Mouse (Mus musculus): ENCODE data around the gene Cmss1.

Cmss1 gene

DNA sequence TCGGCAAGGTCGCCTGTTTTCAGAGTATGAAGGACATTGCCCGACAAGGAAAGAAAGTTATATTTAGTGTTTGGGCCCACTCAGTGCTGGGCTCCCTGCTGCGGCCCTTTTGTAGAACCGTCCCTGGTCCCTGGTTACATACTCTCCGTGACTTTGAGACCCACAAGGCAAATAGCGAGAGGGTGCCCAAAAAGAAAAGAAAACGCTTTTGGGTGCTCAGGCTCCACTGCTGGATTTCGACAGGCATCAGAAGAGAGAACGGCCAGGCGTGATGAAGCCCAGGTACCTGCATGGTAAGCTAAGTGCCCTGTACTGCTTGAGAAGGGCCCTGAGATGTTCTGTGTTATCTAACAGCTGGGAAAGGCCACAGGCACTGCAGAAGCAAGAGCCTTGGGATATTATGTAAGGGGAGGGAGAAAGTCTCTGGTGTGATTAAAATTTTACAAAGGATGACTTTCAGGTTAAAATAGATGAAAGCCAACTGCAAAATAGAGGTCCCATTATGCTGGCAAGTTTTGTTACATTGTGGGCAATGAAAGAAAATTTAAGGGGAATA lies 253.4 kb downstream of the Cmss1 start:
- DNase-seq (ENCODE audit: inconsistent age in 2 of 2, low spot score in 1 of 2): peak in 1 of 2 experiments; percentile 81

DNA sequence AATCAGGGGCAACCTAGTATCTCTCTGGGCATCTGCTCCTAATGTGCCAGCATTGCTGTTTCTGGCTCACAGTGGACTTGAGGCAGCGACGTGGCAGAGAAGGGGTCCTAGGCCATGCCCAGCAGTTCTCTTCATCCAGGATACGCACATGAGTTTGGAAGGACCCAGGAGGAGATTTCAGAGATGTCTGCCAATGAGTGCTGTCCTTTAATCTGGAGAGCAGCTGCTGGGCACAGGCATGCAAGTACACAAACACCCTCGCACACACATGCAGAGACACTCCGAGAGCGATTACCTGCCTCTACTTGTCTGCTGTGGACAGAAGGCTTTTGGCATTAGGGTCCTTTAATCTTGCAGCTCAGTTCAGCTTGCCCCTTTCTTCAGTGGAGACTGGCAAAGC lies 253.9 kb downstream of the Cmss1 start, which contains the start of gene Filip1l:
TSS of gene Filip1l (plus strand) at position 343 of the 400 bp plus-strand sequence.
- no peak for DNase-seq (ENCODE audit: inconsistent age in 2 of 2, low spot score in 1 of 2)

DNA sequence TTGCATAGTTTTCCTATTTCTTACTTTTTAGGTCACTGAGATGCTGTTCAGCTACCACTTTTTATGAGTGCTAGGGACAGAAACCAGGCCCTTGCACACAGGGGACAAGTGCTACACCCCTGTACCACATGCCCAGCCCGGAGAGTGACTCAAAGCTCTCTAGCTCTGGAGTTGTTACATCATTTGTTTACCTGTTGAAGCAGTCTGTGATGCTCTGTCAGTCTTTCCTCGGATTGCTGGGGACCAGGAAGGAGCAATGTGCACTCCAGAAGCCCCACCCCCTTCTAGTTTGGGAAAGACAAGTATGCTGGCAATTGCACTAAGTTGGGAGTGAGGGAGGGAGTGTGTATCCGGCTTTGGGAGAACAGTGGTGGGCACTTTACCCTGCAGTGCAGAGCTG lies 257.0 kb downstream of the Cmss1 start:
- DNase-seq (ENCODE audit: inconsistent age in 2 of 2, low spot score in 1 of 2): peak in 1 of 2 experiments; percentile 49

DNA sequence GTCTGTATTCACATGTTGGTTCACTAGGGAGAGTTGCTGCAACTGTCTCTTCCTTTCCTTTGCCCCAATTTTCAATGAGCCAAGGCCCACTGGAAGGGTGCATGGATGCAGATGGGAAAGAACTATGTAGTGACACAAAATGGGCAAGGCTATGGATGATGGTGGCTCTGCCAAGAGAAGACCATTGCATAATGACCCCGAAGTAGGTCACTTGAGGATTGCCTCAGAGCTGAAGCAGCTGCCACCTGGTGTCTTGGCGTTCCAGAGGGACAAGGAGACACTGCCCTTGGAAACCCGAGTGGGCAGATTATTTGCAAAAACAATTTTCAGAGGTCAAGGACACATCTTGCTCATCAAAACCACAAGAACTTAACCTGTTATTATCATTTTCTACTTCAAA lies 257.6 kb downstream of the Cmss1 start:
- DNase-seq (ENCODE audit: inconsistent age in 2 of 2, low spot score in 1 of 2): peak; percentile 46 to 81

DNA sequence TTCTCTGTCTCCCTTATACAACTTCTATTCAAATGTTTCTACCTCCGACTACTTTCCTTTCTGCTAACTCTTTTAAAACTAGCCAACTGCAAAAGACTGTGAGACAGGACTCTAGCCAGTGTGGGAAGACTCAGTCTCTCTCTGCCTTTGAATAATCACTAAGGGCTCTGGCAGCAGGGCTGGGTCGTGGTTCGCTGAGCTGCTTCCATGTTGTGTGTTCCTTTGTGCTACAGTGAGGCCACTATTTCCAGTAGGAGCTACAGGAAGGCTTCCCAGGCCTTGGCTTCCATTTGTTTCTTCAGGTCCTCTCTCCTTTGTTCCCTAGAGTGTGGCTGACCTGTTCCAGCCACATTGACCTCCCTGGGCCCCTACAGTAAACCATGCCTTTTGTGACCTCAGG lies 260.4 kb downstream of the Cmss1 start:
- DNase-seq (ENCODE audit: inconsistent age in 2 of 2, low spot score in 1 of 2): no peak

DNA sequence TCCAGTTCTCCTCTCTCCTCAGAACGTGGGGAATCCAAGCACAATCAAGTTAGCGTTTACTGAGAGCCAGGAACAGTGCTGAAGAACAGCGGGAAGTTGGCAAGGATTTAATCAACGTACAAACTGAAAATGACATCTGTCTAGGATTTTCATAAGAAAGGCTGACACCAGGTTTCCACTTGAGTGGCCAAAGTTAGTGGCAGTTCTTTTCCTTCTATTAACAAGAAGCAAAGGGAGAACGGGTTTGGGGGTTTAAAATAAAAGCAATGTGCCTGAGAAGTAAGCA lies 266.1 kb downstream of the Cmss1 start:
- DNase-seq (ENCODE audit: inconsistent age in 2 of 2, low spot score in 1 of 2): no peak

DNA sequence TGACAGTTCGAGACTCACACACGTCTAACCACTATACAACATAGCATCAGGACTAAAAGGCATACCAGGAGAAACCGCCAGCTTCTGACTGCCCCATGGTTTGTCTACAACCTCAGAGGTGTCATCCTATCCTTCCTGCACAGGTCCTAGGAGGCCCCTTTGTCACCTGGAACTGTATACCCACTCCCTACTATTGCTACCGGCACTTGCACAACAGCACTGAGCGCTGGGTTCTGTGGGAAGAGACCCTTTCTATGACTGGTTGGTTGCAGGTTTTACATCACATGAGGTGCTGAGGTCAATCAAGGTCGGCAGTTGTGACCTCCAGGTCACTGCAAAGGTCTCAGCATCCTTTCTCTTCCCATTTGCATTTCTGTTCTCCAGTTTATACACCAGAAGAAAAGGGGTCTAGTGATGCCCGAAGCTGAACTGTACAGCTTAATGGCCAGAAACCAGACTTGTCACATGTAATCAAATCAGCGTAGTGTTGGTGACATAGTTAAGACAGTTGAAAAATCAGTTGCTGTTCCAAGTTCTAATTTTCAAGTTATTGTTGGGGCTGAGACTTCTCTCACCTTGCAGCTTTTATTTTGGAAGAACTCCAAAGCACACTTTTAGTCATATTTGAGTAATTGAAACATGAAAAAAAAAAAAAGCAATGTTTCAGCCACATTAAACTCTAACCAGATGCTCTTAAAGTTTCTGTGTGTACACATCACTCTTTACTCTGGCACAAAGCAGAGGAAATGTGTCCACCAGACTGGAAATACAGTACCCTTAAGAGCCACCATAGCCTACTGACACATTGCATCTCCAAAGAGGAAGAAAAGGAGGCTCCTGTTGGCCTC lies 266.7 kb downstream of the Cmss1 start:
- DNase-seq (ENCODE audit: inconsistent age in 2 of 2, low spot score in 1 of 2): no peak

DNA sequence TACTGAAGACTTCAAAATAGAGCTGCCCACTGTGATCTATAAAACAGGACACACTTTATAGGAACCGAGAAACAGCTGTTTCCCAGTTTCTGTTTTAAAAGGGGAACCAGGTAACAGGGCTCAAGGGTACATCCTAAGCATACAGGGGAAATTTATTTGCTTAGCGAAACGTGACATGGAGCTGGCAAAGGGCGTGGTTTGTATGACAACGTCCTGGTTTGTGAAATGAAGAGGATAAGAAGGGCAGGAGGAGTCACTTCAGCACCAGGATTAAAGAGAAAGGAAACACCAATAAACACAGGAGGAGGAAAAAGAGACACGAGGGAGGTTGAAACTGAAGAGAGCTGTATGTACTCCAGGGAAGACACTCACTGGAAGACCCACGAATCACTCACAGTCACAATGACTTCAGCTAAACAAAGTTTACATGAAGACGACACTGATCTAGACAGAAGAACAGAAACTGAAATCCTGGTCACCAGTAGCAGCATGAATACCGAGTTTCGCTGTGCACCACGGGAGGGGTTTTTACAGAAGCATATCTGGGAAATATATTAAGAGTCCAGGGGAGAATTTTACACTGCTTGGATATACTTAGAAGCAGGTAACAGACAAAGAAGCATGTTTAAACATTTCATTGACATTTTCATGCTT lies 269.8 kb downstream of the Cmss1 start:
- DNase-seq (ENCODE audit: inconsistent age in 2 of 2, low spot score in 1 of 2): peak in 1 of 2 experiments; percentile 83

DNA sequence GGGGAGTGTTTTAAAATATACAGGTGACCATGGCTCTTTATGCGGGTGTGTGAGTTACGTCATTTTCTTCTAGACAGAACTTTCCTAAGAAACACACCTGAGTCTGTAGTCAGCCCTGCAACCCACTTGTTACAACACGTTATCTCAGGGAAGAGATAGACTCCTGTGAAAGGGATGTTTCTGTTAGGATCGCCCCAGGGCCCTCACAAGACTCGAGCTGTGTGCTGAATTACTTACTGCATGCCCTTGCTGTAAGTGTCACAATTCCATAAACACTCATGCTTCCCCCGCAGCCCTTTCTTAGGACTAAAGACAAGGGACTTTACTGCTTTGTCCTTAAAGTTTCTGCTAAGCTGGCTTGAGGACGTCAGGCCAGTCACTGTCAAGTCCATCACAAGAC lies 274.4 kb downstream of the Cmss1 start:
- no peak for DNase-seq (ENCODE audit: inconsistent age in 2 of 2, low spot score in 1 of 2)

DNA sequence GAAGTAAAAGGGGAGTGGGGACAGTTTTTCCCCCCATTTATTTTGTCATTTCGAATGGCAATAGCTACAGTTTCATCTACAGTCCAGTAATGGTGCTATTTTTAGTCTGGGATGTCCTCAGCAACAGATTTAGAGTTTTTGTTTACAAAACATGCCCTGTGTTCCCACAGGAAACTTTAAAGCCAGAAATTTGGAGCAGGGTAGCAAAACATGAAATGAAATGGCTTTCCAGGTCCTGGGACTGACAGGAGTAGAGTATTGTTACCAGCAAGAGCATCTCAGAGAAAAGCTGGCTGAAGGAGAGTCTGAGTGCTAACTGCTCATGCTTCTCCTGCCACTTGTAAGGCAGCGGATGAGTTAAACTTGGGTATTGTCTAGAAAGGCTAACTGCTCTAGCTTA lies 276.6 kb downstream of the Cmss1 start:
- no peak for DNase-seq (ENCODE audit: inconsistent age in 2 of 2, low spot score in 1 of 2)

DNA sequence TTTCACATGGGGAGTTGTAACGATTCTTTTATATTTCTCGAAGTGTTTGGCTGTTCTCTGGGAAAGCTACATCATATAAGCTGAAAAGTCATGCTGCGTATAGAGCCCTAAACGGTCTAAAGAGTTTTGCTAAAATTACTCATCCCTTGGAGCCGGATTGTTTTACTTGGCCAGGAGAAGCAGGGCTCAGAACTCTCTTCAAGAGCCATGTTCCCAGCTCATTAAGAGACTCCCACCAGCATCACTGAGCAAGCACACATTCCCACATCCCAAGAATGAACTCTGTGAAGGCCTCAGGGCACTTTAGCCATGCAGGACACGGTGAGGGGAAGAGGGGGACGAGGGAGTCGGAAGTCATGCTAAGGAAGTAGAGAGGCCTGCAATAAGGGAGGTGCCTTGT lies 277.6 kb downstream of the Cmss1 start:
- DNase-seq (ENCODE audit: inconsistent age in 2 of 2, low spot score in 1 of 2): no peak

DNA sequence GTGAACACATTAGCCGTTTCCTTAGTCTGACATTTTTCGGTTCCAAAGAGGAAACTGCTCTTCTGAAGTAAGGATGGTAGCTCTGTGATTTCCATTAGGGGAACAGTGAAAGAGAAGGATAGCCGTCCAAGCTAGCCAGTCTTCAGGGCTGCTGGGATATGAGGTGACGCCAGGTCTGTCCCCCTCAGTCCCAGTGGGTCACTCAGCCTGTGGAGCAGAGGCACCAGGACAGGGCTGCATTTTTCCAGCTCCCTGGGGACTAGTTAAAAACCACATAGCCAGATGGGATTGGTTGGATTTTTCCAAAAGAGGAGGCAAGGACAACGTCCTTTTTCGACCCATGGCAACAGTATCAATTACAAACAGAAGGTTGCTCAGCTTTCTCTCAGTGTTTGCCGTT lies 279.7 kb downstream of the Cmss1 start:
- DNase-seq (ENCODE audit: inconsistent age in 2 of 2, low spot score in 1 of 2): no peak

DNA sequence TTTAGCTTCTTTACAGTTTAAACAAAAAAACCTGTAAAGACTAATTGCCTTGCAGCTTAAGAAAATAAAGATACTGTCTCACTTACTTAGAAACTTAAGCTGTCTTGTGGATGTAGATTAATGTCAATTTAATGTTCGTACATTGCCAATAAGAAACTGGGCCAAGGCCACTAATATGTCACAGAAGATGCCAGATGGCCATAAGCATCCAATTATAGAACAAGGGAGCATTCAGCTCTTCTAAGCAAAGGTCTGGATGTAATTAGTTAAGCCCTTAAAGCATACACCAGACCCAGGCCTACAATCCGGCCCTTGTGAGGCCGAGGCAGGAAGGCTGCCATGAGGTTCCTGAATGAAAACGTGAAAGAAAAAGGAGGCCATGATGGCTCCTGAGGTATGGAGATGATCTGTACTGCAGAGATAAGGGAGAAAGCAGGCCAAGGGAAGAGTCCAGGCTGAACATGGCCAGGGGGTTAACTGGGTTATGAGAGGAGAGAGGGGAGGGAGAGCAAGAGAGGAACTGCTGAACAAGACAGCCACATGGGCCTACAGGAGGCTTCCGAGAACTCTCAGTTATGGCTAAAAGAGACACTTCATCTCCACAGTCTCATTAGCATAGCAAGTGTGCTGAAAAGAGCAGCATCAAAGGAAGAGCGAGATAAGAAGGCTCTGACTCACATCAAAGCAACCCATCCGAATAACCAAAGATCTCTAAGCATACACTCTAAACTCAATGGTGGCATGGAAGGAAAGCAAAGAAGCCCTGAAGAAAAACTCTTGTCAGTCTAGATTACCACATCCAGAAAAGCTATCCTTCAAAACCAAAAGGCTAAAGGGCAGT lies 287.2 kb downstream of the Cmss1 start:
- DNase-seq (ENCODE audit: inconsistent age in 2 of 2, low spot score in 1 of 2): peak in 1 of 2 experiments; percentile 64

DNA sequence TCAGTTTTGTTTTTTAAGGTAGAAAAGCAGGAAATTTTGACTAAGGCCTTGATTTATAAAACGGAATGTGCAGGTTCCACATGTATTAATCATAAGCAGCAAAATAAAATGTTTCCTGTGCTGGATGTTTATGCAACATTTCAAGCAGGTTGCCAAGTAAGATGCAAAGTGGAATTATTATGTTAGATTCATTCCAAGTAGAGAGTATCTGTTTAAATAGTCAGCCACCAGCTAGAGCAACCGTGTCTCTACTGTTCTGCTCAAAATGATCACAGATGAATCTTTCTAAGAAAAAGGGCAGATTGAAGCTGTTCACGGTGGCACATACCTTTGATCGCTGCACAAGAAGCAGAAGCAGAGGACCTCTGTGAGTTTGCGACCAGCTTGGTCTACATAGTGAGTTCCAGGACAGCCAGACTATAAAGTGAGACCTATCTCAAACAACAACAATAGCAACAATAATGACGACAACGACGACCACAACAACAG lies 288.0 kb downstream of the Cmss1 start:
- DNase-seq (ENCODE audit: inconsistent age in 2 of 2, low spot score in 1 of 2): peak in 1 of 2 experiments; percentile 76

DNA sequence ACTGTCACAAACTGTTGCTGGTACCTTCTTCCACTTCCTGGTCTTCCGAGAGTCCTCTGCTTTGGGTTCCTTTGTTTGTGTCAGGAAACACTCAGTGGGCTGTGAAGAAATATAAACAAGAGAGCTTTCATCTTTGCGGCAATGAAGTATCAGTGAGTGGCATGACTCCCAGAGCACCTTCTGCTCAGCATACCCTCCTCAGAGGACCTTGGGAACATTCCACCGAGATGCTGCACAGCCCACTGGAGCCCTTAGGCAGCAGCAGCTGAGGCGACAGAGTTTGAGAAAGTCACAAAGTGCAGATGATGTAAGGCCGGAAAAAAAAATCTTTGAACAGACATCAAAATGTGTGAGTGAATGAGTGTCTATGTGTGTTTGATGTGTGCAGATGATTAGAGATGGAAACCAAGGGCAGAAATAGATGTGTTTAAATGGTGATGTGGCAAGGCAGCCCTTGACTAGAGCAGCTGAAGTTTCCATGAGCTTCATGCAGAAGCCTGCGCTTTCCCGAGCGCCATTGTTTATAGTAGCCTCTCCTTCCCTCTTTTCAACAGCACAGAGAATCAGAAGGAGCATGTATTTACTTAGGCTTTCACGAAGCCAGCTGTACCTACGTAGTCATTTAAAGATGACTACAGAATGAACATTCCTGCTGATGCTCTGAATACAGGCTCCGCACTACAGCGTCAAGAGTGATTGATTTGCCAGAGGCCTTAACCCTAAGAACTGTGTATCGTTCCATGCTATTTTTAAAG lies 288.6 kb downstream of the Cmss1 start:
- DNase-seq (ENCODE audit: inconsistent age in 2 of 2, low spot score in 1 of 2): peak; percentile 27 to 55

DNA sequence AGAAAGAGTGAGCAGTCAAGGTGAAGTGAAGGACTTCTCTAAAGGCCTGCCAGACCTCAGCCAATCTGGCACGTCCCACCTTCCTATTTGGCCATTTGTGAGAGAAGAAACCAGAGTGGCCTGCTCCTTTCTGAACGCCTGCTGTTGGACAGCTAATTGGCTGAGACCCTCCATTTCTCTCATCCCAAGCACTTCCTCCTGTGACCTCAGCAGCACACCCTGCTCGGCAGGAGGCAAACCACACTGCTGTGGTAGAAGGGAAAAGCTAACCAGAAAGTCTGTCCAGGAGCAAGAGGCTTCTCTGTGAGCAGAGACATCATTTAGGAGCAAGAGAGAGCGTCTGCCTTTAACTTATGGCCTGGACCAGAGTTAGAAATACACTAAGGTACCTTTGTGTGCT lies 289.5 kb downstream of the Cmss1 start:
- DNase-seq (ENCODE audit: inconsistent age in 2 of 2, low spot score in 1 of 2): no peak

DNA sequence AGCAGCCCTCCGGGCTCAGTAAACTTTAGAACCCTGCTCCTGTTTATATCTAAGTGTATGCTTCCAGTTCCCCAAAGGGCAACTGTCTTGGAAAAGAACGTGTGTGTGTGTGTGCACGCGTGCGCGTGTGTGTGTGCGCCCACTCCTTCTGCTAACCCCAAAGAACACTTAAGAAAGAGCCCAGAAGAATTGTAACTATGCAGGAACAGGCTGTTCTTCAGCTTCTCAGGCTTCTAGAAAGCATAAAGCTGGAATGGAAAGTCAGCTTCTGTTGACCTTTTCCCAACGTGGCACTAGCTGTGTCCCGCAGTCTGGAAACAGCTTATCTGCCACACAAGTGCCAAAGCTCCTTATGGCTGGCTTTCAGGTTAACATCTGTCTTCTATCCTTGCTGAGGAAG lies 291.6 kb downstream of the Cmss1 start:
- peak in 1 of 2 experiments; percentile 51 for DNase-seq (ENCODE audit: inconsistent age in 2 of 2, low spot score in 1 of 2)

DNA sequence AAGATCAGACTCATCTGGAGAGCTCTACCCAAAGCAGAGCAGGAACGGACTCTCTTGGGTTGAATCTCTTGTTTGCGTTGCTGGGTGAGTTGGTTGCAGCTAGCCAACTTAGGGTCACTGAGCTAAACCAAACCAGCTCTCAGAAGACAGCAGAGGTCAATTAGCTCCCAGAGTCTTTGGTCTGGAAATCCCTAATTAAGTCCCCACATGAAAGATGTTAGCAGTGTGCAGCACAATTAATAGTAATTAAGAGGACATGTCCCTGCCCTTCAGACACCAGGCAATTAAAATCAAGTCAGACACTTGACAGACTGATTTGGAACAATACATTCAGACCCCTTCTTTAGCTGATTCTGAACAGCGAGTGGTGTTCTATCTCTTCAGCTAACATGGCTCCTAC lies 292.4 kb downstream of the Cmss1 start:
- no peak for DNase-seq (ENCODE audit: inconsistent age in 2 of 2, low spot score in 1 of 2)

DNA sequence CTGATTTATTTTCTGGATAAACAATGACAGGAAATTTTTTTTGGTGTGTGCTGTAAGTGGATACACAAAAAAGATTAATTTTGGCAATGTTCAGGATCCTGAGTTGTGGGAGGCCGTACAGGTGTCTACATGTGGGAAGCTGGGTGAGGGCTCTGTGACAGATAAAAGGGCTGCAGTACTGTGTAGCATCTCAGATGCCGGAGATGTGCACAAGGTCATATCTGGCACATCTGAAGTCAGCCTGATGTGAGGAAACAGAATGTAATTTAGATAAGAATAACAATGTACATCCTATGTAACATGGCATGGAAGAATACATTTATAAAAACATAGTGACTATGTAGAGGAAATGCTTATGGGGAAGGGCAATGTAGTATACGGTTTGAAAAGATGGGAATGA lies 293.2 kb downstream of the Cmss1 start:
- no peak for DNase-seq (ENCODE audit: inconsistent age in 2 of 2, low spot score in 1 of 2)

DNA sequence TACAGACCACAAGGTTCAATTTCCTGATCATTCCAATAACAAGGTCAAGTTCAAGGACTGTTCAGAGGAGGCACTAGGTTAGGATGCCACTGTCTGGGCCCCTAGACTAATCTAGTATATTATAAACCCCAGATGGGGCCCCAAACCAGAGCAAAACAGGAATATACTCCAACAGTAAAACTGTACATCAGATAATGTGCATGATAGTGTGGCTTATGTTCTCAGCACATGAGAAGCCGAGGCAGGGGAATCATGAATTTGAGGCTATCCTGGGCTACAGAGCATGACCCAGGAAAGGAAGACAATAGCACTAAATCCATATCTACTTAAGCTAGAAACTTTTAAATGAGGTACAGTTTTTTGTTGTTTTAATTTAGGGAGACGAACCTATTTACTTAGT lies 294.5 kb downstream of the Cmss1 start:
- no peak for DNase-seq (ENCODE audit: inconsistent age in 2 of 2, low spot score in 1 of 2)

DNA sequence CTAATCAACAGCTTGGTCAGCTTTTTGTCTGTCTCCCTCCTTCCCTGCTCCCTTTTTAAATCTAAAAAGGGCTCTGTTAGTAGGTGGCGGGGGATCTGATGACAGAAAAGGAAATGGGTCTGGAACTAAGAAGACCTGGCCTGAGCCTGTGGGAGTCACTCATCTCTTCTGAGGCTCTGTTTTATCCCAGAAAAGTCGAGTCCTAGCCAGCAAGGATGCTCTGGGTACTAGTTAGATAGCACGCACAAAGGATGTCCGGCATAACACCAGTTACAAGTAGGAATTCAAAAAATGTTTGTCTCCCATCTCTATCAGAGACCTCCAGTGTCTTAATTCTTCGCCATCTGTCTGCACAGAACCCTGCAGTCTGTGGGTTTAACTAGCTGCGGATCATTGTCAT lies 301.2 kb downstream of the Cmss1 start:
- no peak for DNase-seq (ENCODE audit: inconsistent age in 2 of 2, low spot score in 1 of 2)
